Mouse (Mus musculus) forebrain, embryonic 14.5 days (tissue): ENCODE data around the gene Cnep1r1. TPM values are rescaled to one million over a fixed set of nuclear protein-coding genes. Genes with fewer than 3 reads are reported as not detected.

Source experiments
- ATAC-seq: fragments of 200-750 bp; cut with Nextera tagmentation; 2 replicates; pipeline ENCODE4 v1.8.0; 2017; ENCODE audit warnings: mild to moderate bottlenecking, moderate library complexity
- DNase-seq: peaks from one replicate; pipeline ENCODE4 v3.0.0-alpha.2; 2015; ENCODE audit warnings: low spot score
- H3K27ac ChIP-seq: fragments of 300-500 bp; sonication (generic); 2 replicates; pipeline ENCODE4 v1.5.1; 2014; ENCODE audit warnings: low read depth, mild to moderate bottlenecking, control low read depth, low read length, moderate library complexity
- H3K27me3 ChIP-seq: fragments of 300-500 bp; sonication (generic); replicated peaks from 2 replicates; pipeline ENCODE4 v1.6.1; 2014; ENCODE audit warnings: low read length, control low read depth, mixed read lengths; ENCODE audit not compliant: control insufficient read depth, insufficient read depth
- H3K36me3 ChIP-seq: fragments of 300-500 bp; sonication (generic); 2 replicates; pipeline ENCODE4 v1.6.1; 2014; ENCODE audit warnings: low read length, control low read depth; ENCODE audit not compliant: control insufficient read depth, insufficient read depth
- H3K4me1 ChIP-seq: fragments of 300-500 bp; sonication (generic); 2 replicates; pipeline ENCODE4 v1.6.1; 2014; ENCODE audit warnings: antibody characterized with exemption, low read length, control low read depth; ENCODE audit not compliant: control insufficient read depth, insufficient read depth
- H3K4me2 ChIP-seq: fragments of 300-500 bp; sonication (generic); 2 replicates; pipeline ENCODE4 v1.6.1; 2014; ENCODE audit warnings: mild to moderate bottlenecking, control low read depth, low read length
- H3K4me3 ChIP-seq: fragments of 300-500 bp; sonication (generic); 2 replicates; pipeline ENCODE4 v1.5.1; 2014; ENCODE audit warnings: low read depth, low read length, control low read depth
- H3K9ac ChIP-seq: fragments of 300-500 bp; sonication (generic); 2 replicates; pipeline ENCODE4 v1.6.1; 2014; ENCODE audit warnings: mild to moderate bottlenecking, low read length, control low read depth, moderate library complexity
- H3K9me3 ChIP-seq: fragments of 300-500 bp; sonication (generic); replicated peaks from 2 replicates; pipeline ENCODE4 v1.6.1; 2016; ENCODE audit warnings: low read length, control low read depth, mixed read lengths; ENCODE audit not compliant: control insufficient read depth
- WGBS: fragments of 180-500 bp; shearing (Covaris S2); extraction: QIAGEN DNeasy Blood & Tissue Kit; methylation state at CpG from one replicate; pipeline ENCODE4 v1.1.7; 2014; 5-methylcytosine and 5-hydroxymethylcytosine counted together
- polyA plus RNA-seq: library from polyadenylated mRNA; unstranded; fragments of >200 nt; fragmentation: Nextera tagmentation; extraction: Ambion mirVana; gene quantifications from 2 replicates; pipeline ENCODE4 v1.2.1, GENCODE M21; 2014

Cnep1r1 gene
- polyA plus RNA-seq, 1 experiment from 2014 or later, result 43.0 TPM

DNA sequence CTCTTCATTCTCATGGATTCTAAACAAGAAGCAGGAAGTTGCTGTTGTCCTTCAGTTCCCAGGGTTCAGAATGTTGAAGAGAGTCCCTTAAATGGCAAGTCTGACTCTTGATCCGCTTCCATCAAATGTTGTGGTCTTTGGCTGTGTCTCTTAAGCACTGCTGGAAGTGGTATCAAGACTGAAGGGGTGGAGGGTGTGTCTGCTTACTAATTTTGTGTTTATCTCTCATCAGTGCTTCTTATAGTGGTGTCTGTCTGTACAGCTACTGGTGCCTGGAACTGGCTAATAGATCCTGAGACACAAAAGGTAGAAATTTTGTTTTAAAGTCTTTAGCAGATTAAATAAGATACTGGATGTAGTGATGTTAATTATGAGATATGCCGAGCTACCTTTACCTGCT, 6.3 kb downstream of the Cnep1r1 start:
- Histone ChIP-seq H3K9ac (no peak overlapping the region), H3K36me3 (peaks cover 53% of the 10 kb centered on the region), H3K4me2 (no peak overlapping the region), H3K9me3 (no peaks in the 10 kb centered on the region), H3K27me3 (no peaks in the 10 kb centered on the region), H3K4me1 (no peaks in the 10 kb centered on the region), H3K27ac (no peak overlapping the region), H3K4me3 (no peak overlapping the region)
- ATAC-seq, result no peak
- DNase-seq, result no peak
- WGBS, result 98% methylated on average over 2 of the region's 2 CpGs

DNA sequence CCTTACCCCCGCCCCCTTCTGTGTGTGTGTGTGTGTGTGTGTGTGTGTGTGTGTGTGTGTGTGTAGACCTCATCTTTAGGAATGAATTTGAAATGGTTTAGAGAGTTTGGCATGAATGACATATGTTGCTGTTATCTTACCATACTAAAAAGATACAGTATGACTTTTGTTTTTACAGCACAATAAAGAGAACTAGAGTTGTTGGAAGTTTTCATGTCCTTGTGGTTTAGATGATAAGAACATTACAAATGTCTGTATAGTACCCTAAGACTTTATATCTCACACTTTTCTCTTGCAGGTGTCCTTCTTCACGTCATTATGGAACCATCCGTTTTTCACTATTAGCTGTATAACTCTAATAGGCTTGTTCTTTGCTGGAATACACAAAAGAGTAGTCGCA, 10.8 kb downstream of the Cnep1r1 start:
- WGBS, result 98% methylated on average over 4 of the region's 4 CpGs
- Histone ChIP-seq H3K4me3 (no peak overlapping the region), H3K36me3 (peaks cover 79% of the 10 kb centered on the region), H3K4me2 (no peak overlapping the region), H3K9ac (no peak overlapping the region), H3K27me3 (no peaks in the 10 kb centered on the region), H3K4me1 (no peaks in the 10 kb centered on the region), H3K27ac (no peak overlapping the region), H3K9me3 (no peaks in the 10 kb centered on the region)
- DNase-seq (no peak), ATAC-seq (no peak)

DNA sequence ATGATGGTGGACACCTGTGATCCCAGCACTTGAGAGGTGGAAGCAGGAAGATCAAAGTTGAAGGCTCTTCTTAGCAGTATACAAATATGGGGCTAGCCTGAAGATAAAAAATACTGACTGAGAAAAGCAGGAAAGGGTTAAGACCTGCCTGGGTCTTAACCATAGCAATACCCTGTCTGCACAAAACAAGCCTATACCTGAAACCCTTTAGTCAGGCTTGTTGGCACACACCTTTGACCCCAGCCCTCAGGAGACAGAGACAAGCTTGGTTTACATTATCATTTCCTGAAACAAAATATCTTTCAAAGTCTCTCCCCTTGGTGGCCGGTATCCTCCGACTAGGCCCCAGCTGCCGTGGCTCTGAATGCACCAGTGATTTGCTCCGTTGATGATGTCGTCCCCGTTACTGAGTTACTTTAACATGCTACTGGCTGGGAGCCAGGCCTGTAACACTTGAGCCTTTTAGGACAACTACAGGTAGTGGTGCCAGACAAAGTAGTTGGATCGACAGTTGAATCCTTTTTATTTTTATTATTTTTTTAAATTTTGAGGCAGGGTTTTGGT, 12.3 kb downstream of the Cnep1r1 start:
- H3K36me3 ChIP-seq, result peaks cover 78% of the 10 kb centered on the region
- no peak overlapping the region for H3K4me2 ChIP-seq

DNA sequence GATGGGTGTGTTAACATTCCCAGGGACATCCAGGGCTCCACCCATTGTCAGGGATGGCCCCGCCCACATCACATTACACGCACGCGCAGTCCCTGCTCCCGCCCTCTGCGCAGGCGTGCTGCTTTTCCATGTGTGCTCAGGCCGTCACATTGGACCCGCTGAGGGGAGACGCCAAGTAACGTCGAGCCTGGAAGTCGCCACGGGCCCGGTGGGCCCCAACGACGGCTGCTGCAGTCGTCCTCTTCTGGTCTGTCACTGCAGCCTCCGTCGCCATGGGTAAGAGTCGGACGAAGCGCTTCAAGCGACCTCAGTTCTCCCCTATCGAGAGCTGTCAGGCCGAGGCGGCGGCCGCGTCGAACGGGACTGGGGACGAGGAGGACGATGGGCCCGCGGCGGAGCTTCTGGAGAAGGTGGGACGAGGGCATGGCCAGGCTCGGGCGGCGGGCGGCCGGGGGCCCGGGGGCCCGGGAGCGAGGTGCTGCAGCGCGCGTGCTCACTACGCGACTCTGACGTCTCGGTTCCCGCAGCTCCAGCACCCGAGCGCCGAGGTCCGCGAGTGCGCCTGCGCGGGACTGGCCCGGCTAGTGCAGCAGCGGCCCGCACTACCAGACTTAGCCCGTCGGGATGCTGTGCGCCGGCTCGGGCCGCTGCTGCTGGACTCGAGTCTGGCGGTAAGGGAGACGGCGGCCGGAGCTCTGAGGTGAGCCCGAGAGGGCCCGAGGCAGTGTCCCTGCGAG, 19.3 kb downstream of the Cnep1r1 start, which contains the start of gene Heatr3:
Gene Heatr3 (plus strand): TSS at position 108 of the 737 bp plus-strand sequence.
- Histone ChIP-seq H3K4me2 (peak within 1 kb of the TSS; percentile 75), H3K4me3 (peak within 1 kb of the TSS; percentile 93), H3K9me3 (no peaks in the 10 kb centered on the region), H3K4me1 (peaks cover 5% of the 10 kb centered on the region; the same call in 1 of the 2 replicates), H3K27me3 (no peaks in the 10 kb centered on the region), H3K27ac (peak within 1 kb of the TSS; percentile 93), H3K9ac (peak within 1 kb of the TSS; percentile 83), H3K36me3 (peaks cover 53% of the 10 kb centered on the region)
- ATAC-seq (peak; percentile 98), DNase-seq (peak; percentile 96)
- under 1% methylated on average over 75 of the region's 79 CpGs for WGBS

More for the DNA sequence above, 12.3 kb downstream of the Cnep1r1 start:
- ATAC-seq (no peak), DNase-seq (no peak)
- H3K4me1 ChIP-seq, result no peaks in the 10 kb centered on the region
- 40% methylated on average over 7 of the region's 7 CpGs for WGBS
- no peak overlapping the region for H3K9ac ChIP-seq
- no peak overlapping the region for H3K27ac ChIP-seq
- H3K9me3 ChIP-seq, result no peaks in the 10 kb centered on the region
- no peaks in the 10 kb centered on the region for H3K27me3 ChIP-seq
- no peak overlapping the region for H3K4me3 ChIP-seq

DNA sequence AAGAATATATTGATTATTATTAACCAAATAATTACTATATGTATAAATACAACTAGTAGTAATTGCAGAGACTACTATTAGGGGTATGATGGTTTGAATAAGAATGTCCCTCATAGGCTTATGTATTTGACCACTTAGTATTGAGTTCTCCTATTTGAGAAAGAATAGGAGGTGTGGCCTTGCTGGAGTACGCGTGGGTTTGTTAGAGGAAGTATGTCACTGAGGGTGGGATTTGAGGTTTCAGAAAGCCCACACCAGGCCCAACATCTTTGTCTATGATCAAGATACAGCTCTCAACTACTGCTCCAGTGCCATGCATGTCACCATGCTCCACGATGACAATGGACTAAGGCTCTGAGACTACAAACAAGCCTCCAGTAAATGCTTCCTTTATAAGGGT, 20.7 kb downstream of the Cnep1r1 start:
- 89% methylated on average over 3 of the region's 3 CpGs for WGBS
- no peak overlapping the region for H3K4me3 ChIP-seq
- no peak for ATAC-seq
- H3K36me3 ChIP-seq, result peaks cover 46% of the 10 kb centered on the region
- no peaks in the 10 kb centered on the region for H3K9me3 ChIP-seq
- no peak overlapping the region for H3K4me2 ChIP-seq
- no peaks in the 10 kb centered on the region for H3K27me3 ChIP-seq
- H3K9ac ChIP-seq, result no peak overlapping the region
- H3K27ac ChIP-seq, result no peak overlapping the region
- peaks cover 5% of the 10 kb centered on the region; the same call in 1 of the 2 replicates for H3K4me1 ChIP-seq
- no peak for DNase-seq

DNA sequence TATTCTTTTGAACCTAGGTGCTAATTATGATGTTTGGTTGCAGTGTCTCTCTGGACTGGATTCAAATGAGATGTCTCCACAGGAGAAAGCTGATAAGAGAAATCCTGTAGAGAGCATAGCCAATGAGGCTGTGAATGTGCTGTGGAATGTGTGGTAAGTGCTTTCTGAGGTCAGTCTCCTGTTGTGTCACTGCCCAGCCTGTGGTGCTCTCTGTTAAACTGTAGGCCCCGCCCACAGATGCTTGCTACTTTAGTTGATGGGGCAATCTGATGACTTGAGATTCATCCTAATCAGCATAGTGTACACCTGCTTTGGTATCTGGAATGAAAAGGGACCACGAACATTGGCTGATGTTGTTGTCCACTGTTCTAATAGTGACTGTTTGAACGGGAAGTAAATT, 23.1 kb downstream of the Cnep1r1 start:
- Histone ChIP-seq H3K9me3 (no peaks in the 10 kb centered on the region), H3K36me3 (peaks cover 38% of the 10 kb centered on the region), H3K4me2 (no peak overlapping the region), H3K27me3 (no peaks in the 10 kb centered on the region), H3K4me1 (peaks cover 5% of the 10 kb centered on the region; the same call in 1 of the 2 replicates), H3K27ac (no peak overlapping the region), H3K9ac (no peak overlapping the region), H3K4me3 (no peak overlapping the region)
- DNase-seq (no peak), ATAC-seq (no peak)
- 92% methylated on average over 3 of the region's 3 CpGs for WGBS

DNA sequence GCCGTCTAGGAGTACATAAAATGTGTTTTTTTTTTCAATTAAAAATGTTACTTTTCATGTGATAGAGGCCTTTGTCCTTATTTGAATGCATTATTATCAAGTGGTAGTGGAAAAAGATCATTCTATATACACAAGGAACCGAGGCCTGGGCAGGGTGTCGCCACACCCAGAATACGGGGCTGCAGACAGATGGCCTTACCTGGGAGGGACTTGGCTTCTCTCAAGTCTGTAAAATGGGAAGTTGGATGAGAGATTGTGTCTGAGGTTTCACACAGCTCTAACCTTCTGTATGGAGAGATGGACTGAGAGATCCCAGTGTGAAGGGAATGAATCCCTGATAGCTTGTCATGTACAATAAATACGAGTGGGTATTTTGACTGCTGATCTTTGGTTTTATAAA, 25.5 kb downstream of the Cnep1r1 start:
- 93% methylated on average over 5 of the region's 5 CpGs for WGBS
- no peaks in the 10 kb centered on the region for H3K9me3 ChIP-seq
- H3K36me3 ChIP-seq, result peaks cover 56% of the 10 kb centered on the region
- no peak overlapping the region for H3K9ac ChIP-seq
- ATAC-seq (no peak), DNase-seq (no peak)
- no peak overlapping the region for H3K4me3 ChIP-seq
- no peak overlapping the region for H3K4me2 ChIP-seq
- H3K4me1 ChIP-seq, result no peaks in the 10 kb centered on the region
- no peak overlapping the region for H3K27ac ChIP-seq
- H3K27me3 ChIP-seq, result no peaks in the 10 kb centered on the region

DNA sequence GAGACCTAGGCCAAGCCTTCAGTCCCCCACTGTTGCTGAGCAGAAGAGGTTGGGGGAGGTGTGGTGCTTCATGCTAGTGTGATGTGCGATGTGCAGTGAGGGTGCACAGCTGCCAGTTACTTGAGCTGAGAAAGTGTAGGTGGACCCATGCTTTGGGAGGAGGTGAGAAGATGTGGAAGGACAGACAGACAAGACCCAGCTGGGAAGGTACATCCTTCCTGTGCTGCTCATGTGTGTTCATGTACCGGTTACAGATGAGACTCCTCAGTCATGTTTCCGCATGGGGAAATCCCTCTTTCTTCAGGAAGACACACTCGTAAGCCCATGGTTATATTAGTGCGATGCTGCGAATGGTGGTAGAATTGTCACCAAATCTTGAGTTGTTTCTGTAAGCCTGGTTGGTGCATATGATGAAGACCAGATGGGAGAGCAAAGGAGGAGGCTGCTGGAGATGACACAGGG, 32.4 kb downstream of the Cnep1r1 start:
- no peak for ATAC-seq
- H3K9me3 ChIP-seq, result no peaks in the 10 kb centered on the region
- no peak overlapping the region for H3K27ac ChIP-seq
- no peaks in the 10 kb centered on the region for H3K4me1 ChIP-seq
- H3K4me2 ChIP-seq, result no peak overlapping the region
- no peak overlapping the region for H3K9ac ChIP-seq
- no peaks in the 10 kb centered on the region for H3K27me3 ChIP-seq
- peaks cover 62% of the 10 kb centered on the region for H3K36me3 ChIP-seq
- 92% methylated on average over 6 of the region's 6 CpGs for WGBS
- no peak for DNase-seq
- H3K4me3 ChIP-seq, result no peak overlapping the region
